Mouse (Mus musculus) thymus, postnatal 0 days (tissue): Measurements from ENCODE around the gene Ptprg. TPM values are rescaled to one million over a fixed set of nuclear protein-coding genes. Genes with fewer than 3 reads are reported as not detected.

Experiments used
- DNase-seq: peaks from one replicate; pipeline ENCODE4 v3.0.0-alpha.2; 2015; ENCODE audit warnings: low spot score
- polyA plus RNA-seq: library from polyadenylated mRNA; unstranded; fragments of >200 nt; fragmentation: Nextera tagmentation; extraction: Ambion mirVana; gene quantifications from 2 replicates; pipeline ENCODE4 v1.2.1, GENCODE M21; 2015

Gene Ptprg
- polyA plus RNA-seq, 1 experiment from 2014 or later: 5.3 TPM

GRCm38 (mm10) chr14:11818054-11818453 lies 264.7 kb downstream of the Ptprg start:
- DNase-seq: no peak

- no peak for DNase-seq
Measured at GRCm38 (mm10) chr14:11818721-11819120, 265.4 kb downstream of the Ptprg start.

- no peak for DNase-seq
Measured at GRCm38 (mm10) chr14:11819326-11819725, 266.0 kb downstream of the Ptprg start.

- no peak for DNase-seq
Measured at GRCm38 (mm10) chr14:11822830-11823700, 269.7 kb downstream of the Ptprg start.

GRCm38 (mm10) chr14:11823701-11824095 lies 270.4 kb downstream of the Ptprg start:
- DNase-seq: no peak

- no peak for DNase-seq
Measured at GRCm38 (mm10) chr14:11824915-11825314, 271.6 kb downstream of the Ptprg start.

GRCm38 (mm10) chr14:11825551-11825950 lies 272.2 kb downstream of the Ptprg start:
- no peak for DNase-seq

- no peak for DNase-seq
Measured at GRCm38 (mm10) chr14:11828086-11828485, 274.8 kb downstream of the Ptprg start.

- no peak for DNase-seq
Measured at GRCm38 (mm10) chr14:11833678-11834077, 280.3 kb downstream of the Ptprg start.

- DNase-seq: no peak
Measured at GRCm38 (mm10) chr14:11835706-11836445, 282.5 kb downstream of the Ptprg start.

GRCm38 (mm10) chr14:11837714-11838113 lies 284.4 kb downstream of the Ptprg start:
- no peak for DNase-seq

GRCm38 (mm10) chr14:11841621-11842020 lies 288.3 kb downstream of the Ptprg start:
- DNase-seq: no peak

GRCm38 (mm10) chr14:11852896-11853295 lies 299.6 kb downstream of the Ptprg start:
- no peak for DNase-seq

GRCm38 (mm10) chr14:11855499-11855898 lies 302.2 kb downstream of the Ptprg start:
- no peak for DNase-seq

GRCm38 (mm10) chr14:11857928-11858481 lies 304.7 kb downstream of the Ptprg start:
- no peak for DNase-seq

GRCm38 (mm10) chr14:11863286-11863685 lies 310.0 kb downstream of the Ptprg start:
- no peak for DNase-seq

GRCm38 (mm10) chr14:11864840-11865239 lies 311.5 kb downstream of the Ptprg start:
- no peak for DNase-seq

- DNase-seq: no peak
Measured at GRCm38 (mm10) chr14:11865332-11865731, 312.0 kb downstream of the Ptprg start.

GRCm38 (mm10) chr14:11865872-11866271 lies 312.5 kb downstream of the Ptprg start:
- DNase-seq: no peak

GRCm38 (mm10) chr14:11866416-11866815 lies 313.1 kb downstream of the Ptprg start:
- no peak for DNase-seq

GRCm38 (mm10) chr14:11868636-11869035 lies 315.3 kb downstream of the Ptprg start:
- DNase-seq: no peak

GRCm38 (mm10) chr14:11871752-11872344 lies 318.5 kb downstream of the Ptprg start:
- no peak for DNase-seq
